Mouse (Mus musculus): ENCODE data around the gene Timeless. TPM values are rescaled to one million over a fixed set of nuclear protein-coding genes. Genes with fewer than 3 reads are reported as not detected.
A peak's percentile ranks its signal among the peaks of the same experiment; 100 is the strongest.
"Not testable (repeated sequence)": the region's sequence is repeated elsewhere in the genome, so short reads cannot be mapped to it uniquely, and the experiment has no call there.

Gene Timeless
- polyA plus RNA-seq, 1 experiment from 2014 or later = 71.2 TPM

GRCm38 (mm10) chr10:128255925-128256324, 24.1 kb downstream of the Timeless start:
- no peak for DNase-seq (ENCODE audit: low spot score)
- Histone ChIP-seq H3K4me3 (ENCODE audit: low read depth, low read length) (no peak overlapping the region), H3K4me2 (no peak overlapping the region), H3K9me3 (ENCODE audit: control insufficient read depth, low read length) (no peaks in the 10 kb centered on the region), H3K27me3 (replicated peaks; ENCODE audit: control insufficient read depth, insufficient read depth, low read length) (no peaks in the 10 kb centered on the region), H3K4me1 (replicated peaks; ENCODE audit: control insufficient read depth, insufficient read depth, low read length) (no peaks in the 10 kb centered on the region; the same call in 1 of the 2 replicates), H3K27ac (ENCODE audit: low read depth, low read length) (no peak overlapping the region), H3K36me3 (ENCODE audit: control insufficient read depth, insufficient read depth, low read length) (peaks cover 12% of the 10 kb centered on the region), H3K9ac (ENCODE audit: low read depth, low read length) (no peak overlapping the region)
- 90% methylated on average over 8 of the region's 8 CpGs for WGBS
- no peak for ATAC-seq (replicated peaks; ENCODE audit: low FRiP score)

- no peak overlapping the region for H3K4me2 ChIP-seq
- H3K9me3 ChIP-seq (ENCODE audit: control insufficient read depth, low read length) = no peaks in the 10 kb centered on the region
- H3K9ac ChIP-seq (ENCODE audit: low read depth, low read length) = no peak overlapping the region
- DNase-seq (ENCODE audit: low spot score) = no peak
- H3K4me1 ChIP-seq (replicated peaks; ENCODE audit: control insufficient read depth, insufficient read depth, low read length) = no peaks in the 10 kb centered on the region; the same call in 1 of the 2 replicates
- H3K27me3 ChIP-seq (replicated peaks; ENCODE audit: control insufficient read depth, insufficient read depth, low read length) = no peaks in the 10 kb centered on the region
- WGBS = 82% methylated on average over 8 of the region's 8 CpGs
- no peak overlapping the region for H3K4me3 ChIP-seq (ENCODE audit: low read depth, low read length)
- peaks cover 12% of the 10 kb centered on the region for H3K36me3 ChIP-seq (ENCODE audit: control insufficient read depth, insufficient read depth, low read length)
- ATAC-seq (replicated peaks; ENCODE audit: low FRiP score) = no peak
- H3K27ac ChIP-seq (ENCODE audit: low read depth, low read length) = no peak overlapping the region
Observed at GRCm38 (mm10) chr10:128256328-128256727, 24.5 kb downstream of the Timeless start.

- Histone ChIP-seq H3K9ac (ENCODE audit: low read depth, low read length) (no peak overlapping the region), H3K36me3 (ENCODE audit: control insufficient read depth, insufficient read depth, low read length) (no peaks in the 10 kb centered on the region), H3K27me3 (replicated peaks; ENCODE audit: control insufficient read depth, insufficient read depth, low read length) (no peaks in the 10 kb centered on the region), H3K9me3 (ENCODE audit: control insufficient read depth, low read length) (no peaks in the 10 kb centered on the region), H3K4me1 (replicated peaks; ENCODE audit: control insufficient read depth, insufficient read depth, low read length) (no peaks in the 10 kb centered on the region; the same call in 1 of the 2 replicates), H3K4me2 (no peak overlapping the region), H3K27ac (ENCODE audit: low read depth, low read length) (no peak overlapping the region), H3K4me3 (ENCODE audit: low read depth, low read length) (no peak overlapping the region)
- WGBS = 38% methylated on average over 4 of the region's 4 CpGs
- ATAC-seq (replicated peaks; ENCODE audit: low FRiP score) = no peak; the same call in 1 of the 2 replicates
- DNase-seq (ENCODE audit: low spot score) = no peak
Observed at GRCm38 (mm10) chr10:128258953-128259352, 27.1 kb downstream of the Timeless start.

- 92% methylated on average over 5 of the region's 5 CpGs for WGBS
- Histone ChIP-seq H3K9me3 (ENCODE audit: control insufficient read depth, low read length) (no peaks in the 10 kb centered on the region), H3K4me2 (no peak overlapping the region), H3K4me3 (ENCODE audit: low read depth, low read length) (no peak overlapping the region), H3K27me3 (replicated peaks; ENCODE audit: control insufficient read depth, insufficient read depth, low read length) (no peaks in the 10 kb centered on the region), H3K36me3 (ENCODE audit: control insufficient read depth, insufficient read depth, low read length) (no peaks in the 10 kb centered on the region), H3K9ac (ENCODE audit: low read depth, low read length) (no peak overlapping the region), H3K27ac (ENCODE audit: low read depth, low read length) (no peak overlapping the region), H3K4me1 (replicated peaks; ENCODE audit: control insufficient read depth, insufficient read depth, low read length) (no peaks in the 10 kb centered on the region; the same call in 1 of the 2 replicates)
- ATAC-seq (replicated peaks; ENCODE audit: low FRiP score) (no peak), DNase-seq (ENCODE audit: low spot score) (no peak)
Observed at GRCm38 (mm10) chr10:128259946-128260345, 28.1 kb downstream of the Timeless start.

GRCm38 (mm10) chr10:128260376-128260775, 28.5 kb downstream of the Timeless start:
- DNase-seq (ENCODE audit: low spot score); H3K36me3 ChIP-seq (ENCODE audit: control insufficient read depth, insufficient read depth, low read length); H3K9ac ChIP-seq (ENCODE audit: low read depth, low read length); H3K27me3 ChIP-seq (replicated peaks; ENCODE audit: control insufficient read depth, insufficient read depth, low read length); H3K27ac ChIP-seq (ENCODE audit: low read depth, low read length); H3K9me3 ChIP-seq (ENCODE audit: control insufficient read depth, low read length); H3K4me2 ChIP-seq; H3K4me3 ChIP-seq (ENCODE audit: low read depth, low read length); H3K4me1 ChIP-seq (replicated peaks; ENCODE audit: control insufficient read depth, insufficient read depth, low read length); ATAC-seq (replicated peaks; ENCODE audit: low FRiP score): not testable (repeated sequence)
- 80% methylated on average over 7 of the region's 7 CpGs for WGBS

GRCm38 (mm10) chr10:128262300-128262699, 30.4 kb downstream of the Timeless start:
- no peak for ATAC-seq (replicated peaks; ENCODE audit: low FRiP score)
- no peak for DNase-seq (ENCODE audit: low spot score)
- Histone ChIP-seq H3K9ac (ENCODE audit: low read depth, low read length) (no peak overlapping the region), H3K4me2 (no peak overlapping the region), H3K27ac (ENCODE audit: low read depth, low read length) (no peak overlapping the region), H3K36me3 (ENCODE audit: control insufficient read depth, insufficient read depth, low read length) (no peaks in the 10 kb centered on the region), H3K27me3 (replicated peaks; ENCODE audit: control insufficient read depth, insufficient read depth, low read length) (no peaks in the 10 kb centered on the region), H3K4me1 (replicated peaks; ENCODE audit: control insufficient read depth, insufficient read depth, low read length) (no peaks in the 10 kb centered on the region; the same call in 1 of the 2 replicates), H3K4me3 (ENCODE audit: low read depth, low read length) (no peak overlapping the region), H3K9me3 (ENCODE audit: control insufficient read depth, low read length) (no peaks in the 10 kb centered on the region)
- 77% methylated on average over 22 of the region's 22 CpGs for WGBS

- Histone ChIP-seq H3K9me3 (ENCODE audit: control insufficient read depth, low read length) (no peaks in the 10 kb centered on the region), H3K4me3 (ENCODE audit: low read depth, low read length) (no peak overlapping the region), H3K4me1 (replicated peaks; ENCODE audit: control insufficient read depth, insufficient read depth, low read length) (no peaks in the 10 kb centered on the region; the same call in 1 of the 2 replicates), H3K4me2 (no peak overlapping the region), H3K9ac (ENCODE audit: low read depth, low read length) (no peak overlapping the region), H3K36me3 (ENCODE audit: control insufficient read depth, insufficient read depth, low read length) (no peaks in the 10 kb centered on the region), H3K27ac (ENCODE audit: low read depth, low read length) (no peak overlapping the region), H3K27me3 (replicated peaks; ENCODE audit: control insufficient read depth, insufficient read depth, low read length) (no peaks in the 10 kb centered on the region)
- DNase-seq (ENCODE audit: low spot score) = no peak
- ATAC-seq (replicated peaks; ENCODE audit: low FRiP score) = no peak
- WGBS = 77% methylated on average over 6 of the region's 6 CpGs
Observed at GRCm38 (mm10) chr10:128263393-128264310, 31.8 kb downstream of the Timeless start.

- ATAC-seq (replicated peaks; ENCODE audit: low FRiP score) (no peak), DNase-seq (ENCODE audit: low spot score) (no peak)
- no peaks in the 10 kb centered on the region for H3K9me3 ChIP-seq (ENCODE audit: control insufficient read depth, low read length)
- 70% methylated on average over 6 of the region's 6 CpGs for WGBS
- H3K4me3 ChIP-seq (ENCODE audit: low read depth, low read length) = peak within 1 kb of the TSS; percentile 13
- no peak within 1 kb of the TSS for H3K9ac ChIP-seq (ENCODE audit: low read depth, low read length)
- H3K4me1 ChIP-seq (replicated peaks; ENCODE audit: control insufficient read depth, insufficient read depth, low read length) = peaks cover 6% of the 10 kb centered on the region
- no peaks in the 10 kb centered on the region for H3K36me3 ChIP-seq (ENCODE audit: control insufficient read depth, insufficient read depth, low read length)
- H3K4me2 ChIP-seq = peak within 1 kb of the TSS; percentile 82
- H3K27ac ChIP-seq (ENCODE audit: low read depth, low read length) = no peak within 1 kb of the TSS; the same call in 1 of the 2 replicates
- no peaks in the 10 kb centered on the region for H3K27me3 ChIP-seq (replicated peaks; ENCODE audit: control insufficient read depth, insufficient read depth, low read length)
Observed at GRCm38 (mm10) chr10:128268371-128268770, 36.5 kb downstream of the Timeless start, which contains the start of gene Apof. Gene Apof (plus strand): TSS chr10:128268671.

All from liver, embryonic 11.5 days (tissue).